Mouse (Mus musculus) intestine, postnatal 0 days (tissue): ENCODE results near the gene Zbtb6. TPM values are rescaled to one million over a fixed set of nuclear protein-coding genes. Genes with fewer than 3 reads are reported as not detected.

Source experiments
- ATAC-seq: fragments of 200-750 bp; cut with Nextera tagmentation; 2 replicates; pipeline ENCODE4 v1.8.0; 2017; ENCODE audit warnings: mild to moderate bottlenecking, moderate TSS enrichment, moderate library complexity
- H3K27ac ChIP-seq: fragments of 300-500 bp; sonication (generic); 2 replicates; pipeline ENCODE4 v1.5.1; 2014; ENCODE audit warnings: mild to moderate bottlenecking, low read depth, low read length, moderate library complexity
- H3K27me3 ChIP-seq: fragments of 300-500 bp; sonication (generic); replicated peaks from 2 replicates; pipeline ENCODE4 v1.6.1; 2014; ENCODE audit warnings: low read length, mixed read lengths; ENCODE audit not compliant: control insufficient read depth, insufficient read depth
- H3K36me3 ChIP-seq: fragments of 300-500 bp; sonication (generic); 2 replicates; pipeline ENCODE4 v1.6.1; 2014; ENCODE audit warnings: mild to moderate bottlenecking, moderate library complexity; ENCODE audit not compliant: control insufficient read depth, insufficient read depth
- H3K4me1 ChIP-seq: fragments of 300-500 bp; sonication (generic); replicated peaks from 2 replicates; pipeline ENCODE4 v1.6.1; 2014; ENCODE audit warnings: antibody characterized with exemption, low read length, mixed read lengths; ENCODE audit not compliant: control insufficient read depth, insufficient read depth
- H3K4me2 ChIP-seq: fragments of 300-500 bp; sonication (generic); replicated peaks from 2 replicates; pipeline ENCODE4 v1.6.1; 2014; ENCODE audit warnings: low read depth, mild to moderate bottlenecking, moderate library complexity
- H3K4me3 ChIP-seq: fragments of 300-500 bp; sonication (generic); 2 replicates; pipeline ENCODE4 v1.5.1; 2014; ENCODE audit warnings: low read depth, low read length
- H3K9ac ChIP-seq: fragments of 300-500 bp; sonication (generic); 2 replicates; pipeline ENCODE4 v1.6.1; 2014; ENCODE audit warnings: mild to moderate bottlenecking, low read depth, low read length
- H3K9me3 ChIP-seq: fragments of 300-500 bp; sonication (generic); 2 replicates; pipeline ENCODE4 v1.6.1; 2016; ENCODE audit warnings: mixed run types; ENCODE audit not compliant: control insufficient read depth
- CTCF ChIP-seq: sonication (generic); IDR thresholded peaks from 2 replicates; pipeline ENCODE4 v1.5.1; 2016; ENCODE audit warnings: low read depth, mild to moderate bottlenecking, control low read depth, antibody characterized with exemption, moderate library complexity
- WGBS: fragments of 180-500 bp; shearing (Covaris S2); extraction: QIAGEN DNeasy Blood & Tissue Kit; methylation state at CpG from one replicate; pipeline ENCODE4 v1.1.7; 2014; 5-methylcytosine and 5-hydroxymethylcytosine counted together
- polyA plus RNA-seq: library from polyadenylated mRNA; unstranded; fragments of >200 nt; fragmentation: Nextera tagmentation; extraction: Ambion mirVana; gene quantifications from 2 replicates; pipeline ENCODE4 v1.2.1, GENCODE M21; 2015

The Zbtb6 gene
- 3.3 and 4.0 TPM in 2 replicates for polyA plus RNA-seq

DNA sequence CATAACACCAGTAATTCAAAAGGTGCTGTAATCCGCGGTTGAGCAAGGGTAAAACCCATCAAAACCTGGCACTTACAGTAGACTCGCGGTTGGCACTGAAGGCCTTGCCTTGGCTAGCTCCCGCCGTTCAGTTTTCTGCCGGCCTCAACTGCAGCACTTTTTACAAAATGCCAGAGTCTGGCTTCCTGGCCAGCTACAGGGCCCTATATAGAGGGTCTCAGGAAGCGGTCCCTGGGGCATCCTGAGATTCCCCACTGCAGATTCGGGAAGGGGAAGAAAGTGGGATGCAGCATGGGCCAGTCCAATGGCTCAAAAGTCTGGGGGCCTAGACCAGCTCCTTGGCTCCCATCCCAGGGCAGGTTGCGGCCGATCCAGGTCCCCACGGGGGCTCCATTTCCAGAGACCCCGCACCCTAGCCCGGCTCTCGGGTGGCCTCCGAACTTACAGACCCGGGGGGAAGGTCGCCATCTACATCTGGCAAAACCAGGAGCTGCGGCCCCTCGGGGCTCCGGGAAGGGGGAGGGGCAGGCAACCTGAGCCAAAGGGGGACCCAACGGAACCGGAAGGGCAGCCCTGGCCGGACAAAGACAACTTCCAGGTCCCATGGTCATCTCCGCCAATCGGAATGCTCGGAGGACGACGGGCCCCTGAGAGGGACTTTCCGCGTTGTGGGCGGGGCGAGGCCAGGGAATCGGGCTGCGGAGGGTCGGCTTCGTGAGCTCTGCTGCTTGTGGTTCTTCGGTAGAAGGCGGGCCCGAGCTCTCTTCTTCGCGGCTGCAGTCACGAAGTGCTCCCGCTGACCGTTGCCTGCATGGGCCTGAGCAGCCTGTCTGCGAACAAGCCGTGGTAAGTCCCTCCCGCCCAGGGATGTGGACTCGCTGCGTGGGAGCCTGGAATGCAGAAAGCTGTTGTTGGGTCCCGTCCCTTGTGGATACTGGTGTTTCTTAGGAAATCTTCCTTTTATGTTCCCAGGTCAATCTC lies at the start of gene Zbtb6, which contains the start of the genes Zbtb26 and Rabgap1:
Zbtb6 (minus strand) TSS at position 561 of the 981 bp plus-strand sequence.
Zbtb26 (minus strand) TSS at position 525 of the 981 bp plus-strand sequence.
Rabgap1 (plus strand) TSS at position 669 of the 981 bp plus-strand sequence.
- peak; percentile 99 for ATAC-seq
- Histone ChIP-seq H3K27ac (peak within 1 kb of the TSS; percentile 89), H3K9me3 (no peaks in the 10 kb centered on the region), H3K4me2 (peak within 1 kb of the TSS; percentile 86), H3K4me3 (peak within 1 kb of the TSS; percentile 88), H3K4me1 (no peaks in the 10 kb centered on the region), H3K36me3 (0 out of 2 replicates have a peak, but pooled peaks cover 6% of the 10 kb centered on the region), H3K9ac (peak within 1 kb of the TSS; percentile 83), H3K27me3 (no peaks in the 10 kb centered on the region)
- no peak for TF ChIP-seq CTCF
- under 1% methylated on average over 51 of the region's 51 CpGs for WGBS

DNA sequence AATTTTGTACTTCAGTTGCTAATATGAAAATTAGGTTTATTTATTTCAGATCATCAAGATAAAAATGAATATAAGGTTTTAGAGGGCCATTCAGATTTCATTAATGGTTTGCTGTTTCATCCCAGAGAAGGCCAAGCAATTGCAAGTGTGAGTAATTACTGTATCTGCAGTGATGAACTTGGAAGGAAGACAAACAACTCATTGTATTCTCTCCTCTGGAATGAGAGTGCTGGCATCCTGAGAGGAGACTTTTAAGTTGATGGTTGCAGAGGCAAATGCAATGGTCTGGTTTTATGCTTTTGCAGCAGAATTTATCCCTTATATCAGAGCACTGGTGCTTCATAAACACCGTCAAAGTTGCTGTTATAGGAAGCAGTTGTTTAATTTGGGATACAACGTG lies 46.0 kb upstream of the Zbtb6 start:
- ATAC-seq, result no peak
- Histone ChIP-seq H3K4me2 (no peak overlapping the region), H3K4me3 (no peak overlapping the region), H3K9me3 (no peaks in the 10 kb centered on the region), H3K9ac (no peak overlapping the region), H3K27ac (no peak overlapping the region), H3K4me1 (no peaks in the 10 kb centered on the region), H3K36me3 (peaks cover 44% of the 10 kb centered on the region), H3K27me3 (no peaks in the 10 kb centered on the region)
- TF ChIP-seq CTCF, result no peak
- 80% methylated on average over 2 of the region's 2 CpGs for WGBS

- H3K4me1 ChIP-seq, result no peaks in the 10 kb centered on the region
- no peaks in the 10 kb centered on the region for H3K27me3 ChIP-seq
- ATAC-seq, result no peak
- no peaks in the 10 kb centered on the region for H3K9me3 ChIP-seq
- no peak overlapping the region for H3K4me2 ChIP-seq
- no peak overlapping the region for H3K4me3 ChIP-seq
- TF ChIP-seq CTCF, result no peak
- H3K36me3 ChIP-seq, result peaks cover 39% of the 10 kb centered on the region
- no peak overlapping the region for H3K9ac ChIP-seq
- no peak overlapping the region for H3K27ac ChIP-seq
These were observed 43.4 kb upstream of the Zbtb6 start for GRCm38 (mm10) chr2:37486408-37486807.

DNA sequence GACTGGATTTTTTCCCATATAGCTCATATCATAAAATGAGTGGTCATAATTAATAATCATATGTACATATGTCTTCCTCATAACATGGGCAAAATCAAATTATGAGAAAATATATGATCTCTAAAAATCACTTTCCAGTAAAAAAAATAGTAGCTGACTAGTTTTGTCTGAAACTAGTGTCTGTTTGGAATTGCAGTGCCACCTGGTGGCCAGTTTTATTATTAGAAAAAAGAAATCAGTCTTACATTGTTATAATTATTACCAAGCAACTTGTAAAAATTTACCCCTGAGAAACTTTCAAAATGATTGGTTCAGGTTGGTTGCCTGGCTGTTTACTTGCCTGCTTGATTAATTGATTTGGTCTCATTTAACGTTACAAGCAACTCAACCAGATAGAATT lies 42.4 kb upstream of the Zbtb6 start:
- Histone ChIP-seq H3K4me1 (no peaks in the 10 kb centered on the region), H3K9me3 (no peaks in the 10 kb centered on the region), H3K27me3 (no peaks in the 10 kb centered on the region), H3K4me2 (no peak overlapping the region), H3K9ac (no peak overlapping the region), H3K4me3 (no peak overlapping the region), H3K36me3 (peaks cover 39% of the 10 kb centered on the region), H3K27ac (no peak overlapping the region)
- peak; percentile 70 for TF ChIP-seq CTCF
- WGBS, result 73% methylated on average over 1 of the region's 1 CpGs
- ATAC-seq, result no peak

DNA sequence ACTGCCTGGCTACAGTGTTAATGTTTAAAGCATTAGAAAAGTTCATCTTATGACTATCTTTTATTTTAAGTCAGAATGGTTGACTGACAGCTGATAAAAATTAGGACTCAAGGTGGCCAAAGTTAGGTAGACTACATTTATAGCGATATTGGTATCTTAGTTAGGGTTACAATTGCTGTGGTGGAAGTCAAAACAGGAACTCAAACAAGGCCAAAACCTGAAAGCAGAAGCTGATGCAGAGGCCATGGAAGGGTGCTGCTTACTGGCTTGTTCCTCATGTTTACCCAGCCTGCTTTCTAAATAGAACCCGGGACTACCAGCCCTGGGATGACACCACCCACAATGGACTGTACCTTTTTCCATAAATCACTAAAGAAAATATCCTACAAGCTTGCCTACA lies 41.2 kb upstream of the Zbtb6 start:
- Histone ChIP-seq H3K9ac (no peak overlapping the region), H3K27ac (no peak overlapping the region), H3K4me1 (no peaks in the 10 kb centered on the region), H3K36me3 (peaks cover 30% of the 10 kb centered on the region), H3K27me3 (no peaks in the 10 kb centered on the region), H3K4me3 (no peak overlapping the region), H3K4me2 (no peak overlapping the region), H3K9me3 (no peaks in the 10 kb centered on the region)
- no peak for ATAC-seq
- no peak for TF ChIP-seq CTCF
- WGBS, result 83% methylated on average over 2 of the region's 2 CpGs

GRCm38 (mm10) chr2:37480039-37480438 lies 37.1 kb upstream of the Zbtb6 start:
- WGBS, result 90% methylated on average over 2 of the region's 2 CpGs
- peaks cover 43% of the 10 kb centered on the region for H3K36me3 ChIP-seq
- no peak for ATAC-seq
- H3K9me3 ChIP-seq, result no peaks in the 10 kb centered on the region
- no peak overlapping the region for H3K4me2 ChIP-seq
- H3K27me3 ChIP-seq, result no peaks in the 10 kb centered on the region
- TF ChIP-seq CTCF, result no peak
- H3K4me1 ChIP-seq, result no peaks in the 10 kb centered on the region
- no peak overlapping the region for H3K4me3 ChIP-seq
- no peak overlapping the region for H3K9ac ChIP-seq
- no peak overlapping the region for H3K27ac ChIP-seq
